Mouse (Mus musculus) brain, embryonic 14.5 days (tissue): Measurements from ENCODE around the gene Cxcl15. TPM values are rescaled to one million over a fixed set of nuclear protein-coding genes. Genes with fewer than 3 reads are reported as not detected.

ENCODE experiments used
- DNase-seq: peaks from one replicate; pipeline ENCODE4 v3.0.0-alpha.2; 2011; ENCODE audit warnings: low read depth
- CTCF ChIP-seq: fragments of 200-500 bp; IDR thresholded peaks from 2 replicates; pipeline ENCODE4 v1.5.1; 2012; ENCODE audit warnings: inconsistent platforms, mild to moderate bottlenecking, moderate library complexity, borderline replicate concordance; ENCODE audit not compliant: insufficient read depth, insufficient read length; ENCODE audit errors: extremely low read depth
- POLR2A ChIP-seq: fragments of 200-500 bp; IDR thresholded peaks from 2 replicates; pipeline ENCODE4 v1.6.1; 2012; ENCODE audit warnings: mild to moderate bottlenecking, inconsistent platforms, borderline replicate concordance; ENCODE audit not compliant: poor library complexity, insufficient read depth, insufficient read length, severe bottlenecking; ENCODE audit errors: extremely low read depth
- polyA plus RNA-seq: library from polyadenylated mRNA; depleted of rRNA; stranded (reverse); fragments of >200 nt; gene quantifications from 2 replicates; pipeline ENCODE4 v1.2.3, GENCODE M21; 2012; rRNA removed

Gene Cxcl15
- polyA plus RNA-seq: not detected in 2 replicates

- TF ChIP-seq CTCF: no peak
- no peak for TF ChIP-seq POLR2A
- DNase-seq: no peak
These were observed at the start of gene Cxcl15 for GRCm38 (mm10) chr5:90794195-90794625. TSS of gene Cxcl15 (plus strand) at chr5:90794534.

GRCm38 (mm10) chr5:90753934-90754333 lies 40.4 kb upstream of the Cxcl15 start:
- DNase-seq: no peak
- TF ChIP-seq CTCF: no peak
- no peak for TF ChIP-seq POLR2A

- DNase-seq: peak; percentile 39
These were observed 36.2 kb upstream of the Cxcl15 start for GRCm38 (mm10) chr5:90758020-90758605.

GRCm38 (mm10) chr5:90759077-90760065 lies 35.0 kb upstream of the Cxcl15 start, which contains the start of gene Cxcl5:
TSS of gene Cxcl5 (plus strand) at chr5:90759360.
- TF ChIP-seq POLR2A (no peak), CTCF (no peak)

More at GRCm38 (mm10) chr5:90758020-90758605, 36.2 kb upstream of the Cxcl15 start:
- TF ChIP-seq POLR2A (no peak), CTCF (no peak)

GRCm38 (mm10) chr5:90760303-90760702 lies 34.0 kb upstream of the Cxcl15 start:
- no peak for DNase-seq
- TF ChIP-seq POLR2A (no peak), CTCF (no peak)

More at GRCm38 (mm10) chr5:90759077-90760065, 35.0 kb upstream of the Cxcl15 start, which contains the start of gene Cxcl5:
- peak; percentile 64 for DNase-seq

- TF ChIP-seq POLR2A (no peak), CTCF (no peak)
- DNase-seq: no peak
These were observed 33.5 kb upstream of the Cxcl15 start for GRCm38 (mm10) chr5:90760844-90761243.

- no peak for DNase-seq
- TF ChIP-seq CTCF: no peak
- no peak for TF ChIP-seq POLR2A
These were observed 32.5 kb upstream of the Cxcl15 start for GRCm38 (mm10) chr5:90761834-90762233.

- DNase-seq: no peak
- TF ChIP-seq POLR2A: no peak
- no peak for TF ChIP-seq CTCF
These were observed 30.2 kb upstream of the Cxcl15 start for GRCm38 (mm10) chr5:90763912-90764665.

- no peak for DNase-seq
- TF ChIP-seq CTCF (no peak), POLR2A (no peak)
These were observed 28.3 kb upstream of the Cxcl15 start for GRCm38 (mm10) chr5:90765821-90766606.

- TF ChIP-seq CTCF (no peak), POLR2A (no peak)
These were observed 26.1 kb upstream of the Cxcl15 start, which contains the start of gene Ppbp for GRCm38 (mm10) chr5:90768218-90768617. TSS of gene Ppbp (plus strand) at chr5:90768518.

More at GRCm38 (mm10) chr5:90768218-90768617, 26.1 kb upstream of the Cxcl15 start, which contains the start of gene Ppbp:
- no peak for DNase-seq
